Mouse (Mus musculus) left cerebral cortex, adult 2 months (tissue): ENCODE measurements around the gene Megf6. TPM values are rescaled to one million over a fixed set of nuclear protein-coding genes. Genes with fewer than 3 reads are reported as not detected.

Source experiments
- DNase-seq, 2 experiments: peaks; one replicate each; pipeline ENCODE4 v3.0.0; 2021 to 2022; ENCODE audit warnings: low spot score in 2 of 2, mixed read lengths in 1 of 2; ENCODE audit errors: extremely low spot score in 1 of 2
- H3K27ac ChIP-seq: fragments of 200-600 bp; 2 replicates; pipeline ENCODE4 v1.8.1; 2022
- H3K4me3 ChIP-seq: fragments of 200-600 bp; 2 replicates; pipeline ENCODE4 v1.8.1; 2022
- CTCF ChIP-seq: fragments of 200-600 bp; IDR thresholded peaks from 2 replicates; pipeline ENCODE4 v1.8.1; 2022; ENCODE audit warnings: antibody characterized with exemption, mild to moderate bottlenecking, moderate library complexity
- intact Hi-C: fragments of 180-260 bp; cut with DNase I; formaldehyde crosslinking; loops from one replicate; pipeline ENCODE4 v1.15.1; 2025
- total RNA-seq, 2 experiments: library from RNA; stranded (reverse); gene quantifications; 2 replicates each; pipeline ENCODE4 v1.2.3; 2021

The Megf6 gene
- total RNA-seq, 2 experiments from 2014 or later = 4.3 to 5.5 TPM

- no peak for TF ChIP-seq CTCF
- DNase-seq = no peak
- Histone ChIP-seq H3K27ac (no peak overlapping the region), H3K4me3 (no peak overlapping the region)
- intact Hi-C loops = no loop called here
Observed at GRCm38 (mm10) chr4:154222773-154223172, 52.2 kb downstream of the Megf6 start.

GRCm38 (mm10) chr4:154224267-154224969 is 53.9 kb downstream of the Megf6 start:
- DNase-seq = no peak
- intact Hi-C loops = no loop called here
- TF ChIP-seq CTCF = no peak
- Histone ChIP-seq H3K4me3 (no peak overlapping the region), H3K27ac (no peak overlapping the region)

GRCm38 (mm10) chr4:154224970-154225309 is 54.4 kb downstream of the Megf6 start:
- Histone ChIP-seq H3K4me3 (no peak overlapping the region), H3K27ac (no peak overlapping the region)
- DNase-seq = no peak
- intact Hi-C loops = no loop called here
- TF ChIP-seq CTCF = no peak

- intact Hi-C loops = no loop called here
- no peak overlapping the region for H3K4me3 ChIP-seq
- H3K27ac ChIP-seq = no peak overlapping the region
- DNase-seq = no peak
- no peak; the same call in 1 of the 2 replicates for TF ChIP-seq CTCF
Observed at GRCm38 (mm10) chr4:154226678-154227077, 56.1 kb downstream of the Megf6 start.

GRCm38 (mm10) chr4:154228336-154228735 is 57.8 kb downstream of the Megf6 start:
- H3K4me3 ChIP-seq = no peak overlapping the region
- no peak for DNase-seq
- TF ChIP-seq CTCF = no peak
- no peak overlapping the region for H3K27ac ChIP-seq
- intact Hi-C loops = no loop called here

- DNase-seq = no peak
- intact Hi-C loops = no loop called here
- no peak for TF ChIP-seq CTCF
- Histone ChIP-seq H3K27ac (no peak overlapping the region), H3K4me3 (no peak overlapping the region)
Observed at GRCm38 (mm10) chr4:154229569-154229968, 59.0 kb downstream of the Megf6 start.

GRCm38 (mm10) chr4:154231380-154231779 is 60.9 kb downstream of the Megf6 start:
- H3K4me3 ChIP-seq = no peak overlapping the region
- TF ChIP-seq CTCF = no peak
- no peak for DNase-seq
- H3K27ac ChIP-seq = no peak overlapping the region
- intact Hi-C loops = no loop called here

GRCm38 (mm10) chr4:154232295-154232694 is 61.8 kb downstream of the Megf6 start:
- TF ChIP-seq CTCF = no peak
- intact Hi-C loops = no loop called here
- DNase-seq = no peak
- H3K4me3 ChIP-seq = no peak overlapping the region
- H3K27ac ChIP-seq = no peak overlapping the region

- TF ChIP-seq CTCF = no peak
- no peak for DNase-seq
- intact Hi-C loops = no loop called here
- no peak overlapping the region for H3K4me3 ChIP-seq
- no peak overlapping the region for H3K27ac ChIP-seq
Observed at GRCm38 (mm10) chr4:154236001-154236400, 65.5 kb downstream of the Megf6 start.

GRCm38 (mm10) chr4:154236893-154237292 is 66.4 kb downstream of the Megf6 start:
- DNase-seq = no peak
- no peak for TF ChIP-seq CTCF
- Histone ChIP-seq H3K4me3 (no peak overlapping the region), H3K27ac (no peak overlapping the region)
- intact Hi-C loops = no loop called here

GRCm38 (mm10) chr4:154237306-154237705 is 66.8 kb downstream of the Megf6 start:
- no peak overlapping the region for H3K4me3 ChIP-seq
- no peak overlapping the region for H3K27ac ChIP-seq
- intact Hi-C loops = no loop called here
- TF ChIP-seq CTCF = no peak
- DNase-seq = no peak

- DNase-seq = no peak
- Histone ChIP-seq H3K27ac (no peak overlapping the region), H3K4me3 (no peak overlapping the region)
- TF ChIP-seq CTCF = no peak
- intact Hi-C loops = no loop called here
Observed at GRCm38 (mm10) chr4:154239199-154239598, 68.7 kb downstream of the Megf6 start.

GRCm38 (mm10) chr4:154240608-154241007 is 70.1 kb downstream of the Megf6 start:
- intact Hi-C loops = no loop called here
- peak; percentile 18 for TF ChIP-seq CTCF
- Histone ChIP-seq H3K27ac (no peak overlapping the region), H3K4me3 (no peak overlapping the region)
- no peak for DNase-seq
